Mouse (Mus musculus) stomach, postnatal 0 days (tissue): ENCODE results near the gene Zfhx3.

Source experiments
- CTCF ChIP-seq: IDR thresholded peaks from 2 replicates; pipeline ENCODE4 v1.5.1; 2016; ENCODE audit warnings: antibody characterized with exemption, low read depth, mild to moderate bottlenecking, moderate library complexity
- EP300 ChIP-seq: optimal IDR thresholded peaks from 2 replicates; pipeline ENCODE3; 2016; ENCODE audit warnings: antibody characterized with exemption

GRCm38 (mm10) chr8:107986629-107987028, 44.2 kb downstream of the Zfhx3 start:
- TF ChIP-seq EP300 (no peak), CTCF (no peak)
